Mouse (Mus musculus) CH12.LX (cell line): Measurements from ENCODE around the gene Pcdh10. TPM values are rescaled to one million over a fixed set of nuclear protein-coding genes. Genes with fewer than 3 reads are reported as not detected.

Source experiments
- DNase-seq: peaks from one replicate; pipeline ENCODE4 v3.0.0-alpha.2; 2013; ENCODE audit errors: extremely low read depth
- H3K27ac ChIP-seq: 2 replicates; pipeline ENCODE4 v1.5.1; 2012; ENCODE audit warnings: low read depth, mild to moderate bottlenecking, control low read depth, moderate library complexity; ENCODE audit not compliant: insufficient read depth
- H3K27me3 ChIP-seq: replicated peaks from 2 replicates; pipeline ENCODE3; 2012; ENCODE audit warnings: inconsistent platforms
- H3K36me3 ChIP-seq, 2 experiments: replicated peaks in 1 of 2; 2 replicates each; pipeline versions ENCODE3 to v1.6.1; 2012; ENCODE audit warnings: inconsistent platforms in 1 of 2, low read length in 1 of 2, mild to moderate bottlenecking in 1 of 2, mixed read lengths in 1 of 2, moderate library complexity in 1 of 2; ENCODE audit not compliant: control insufficient read depth in 1 of 2, insufficient read depth in 1 of 2
- H3K4me1 ChIP-seq, 2 experiments: 2 replicates each; pipeline ENCODE4 v1.6.1; 2012; ENCODE audit warnings: inconsistent platforms in 1 of 2, moderate library complexity in 1 of 2; ENCODE audit not compliant: insufficient read depth in 2 of 2, control insufficient read depth in 1 of 2
- H3K4me2 ChIP-seq: 2 replicates; pipeline ENCODE4 v1.6.1; 2012; ENCODE audit warnings: low read depth, mild to moderate bottlenecking, control low read depth; ENCODE audit not compliant: poor library complexity, insufficient read depth, severe bottlenecking
- H3K4me3 ChIP-seq, 3 experiments: fragments of 150-350 bp in 1 of 3; sonication (generic) in 1 of 3; replicated peaks in 1 of 3; 2 replicates each; pipeline versions ENCODE3 to v1.5.1; 2011 to 2012; ENCODE audit warnings: low read depth in 2 of 3, low read length in 2 of 3, mild to moderate bottlenecking in 2 of 3, moderate library complexity in 2 of 3, control low read depth in 1 of 3, improper control_type of control experiment in 1 of 3, inconsistent platforms in 1 of 3, mixed read lengths in 1 of 3; ENCODE audit not compliant: poor library complexity in 1 of 3
- H3K79me2 ChIP-seq: replicated peaks from 2 replicates; pipeline ENCODE4 v1.6.1; 2012; ENCODE audit warnings: mild to moderate bottlenecking, moderate library complexity; ENCODE audit not compliant: control insufficient read depth, poor library complexity, insufficient read depth, severe bottlenecking; ENCODE audit errors: extremely low read depth
- H3K9ac ChIP-seq: 2 replicates; pipeline ENCODE4 v1.6.1; 2012; ENCODE audit warnings: low read depth, mild to moderate bottlenecking, control low read depth, moderate library complexity; ENCODE audit not compliant: insufficient read depth
- H3K9me3 ChIP-seq: replicated peaks from 2 replicates; pipeline ENCODE3; 2012; ENCODE audit warnings: low read length, inconsistent platforms, mixed read lengths
- CHD2 ChIP-seq: IDR thresholded peaks from 2 replicates; pipeline ENCODE4 v1.6.1; 2011; ENCODE audit warnings: low read length, improper control_type of control experiment
- E2F4 ChIP-seq: IDR thresholded peaks from 2 replicates; pipeline ENCODE4 v1.6.1; 2011; ENCODE audit warnings: low read depth, low read length, improper control_type of control experiment; ENCODE audit not compliant: insufficient replicate concordance
- EP300 ChIP-seq: IDR thresholded peaks from 2 replicates; pipeline ENCODE4 v1.6.1; 2011; ENCODE audit warnings: low read length, improper control_type of control experiment
- GABPA ChIP-seq: IDR thresholded peaks from 2 replicates; pipeline ENCODE4 v1.6.1; 2012; ENCODE audit warnings: low read depth, low read length, improper control_type of control experiment, inconsistent platforms; ENCODE audit not compliant: insufficient replicate concordance
- IRF4 ChIP-seq: IDR thresholded peaks from 2 replicates; pipeline ENCODE4 v1.6.1; 2014; ENCODE audit warnings: low read depth, mild to moderate bottlenecking, inconsistent platforms, low read length, improper control_type of control experiment
- JUND ChIP-seq: conservative IDR thresholded peaks from 2 replicates; pipeline ENCODE4 v1.6.1; 2011; ENCODE audit warnings: low read depth, low read length, improper control_type of control experiment
- MAX ChIP-seq: IDR thresholded peaks from 2 replicates; pipeline ENCODE4 v1.6.1; 2011; ENCODE audit warnings: low read length, improper control_type of control experiment
- MXI1 ChIP-seq: IDR thresholded peaks from 2 replicates; pipeline ENCODE4 v1.6.1; 2011; ENCODE audit warnings: mild to moderate bottlenecking, low read depth, low read length, improper control_type of control experiment
- POLR2AphosphoS2 ChIP-seq: IDR thresholded peaks from 2 replicates; pipeline ENCODE4 v1.6.1; 2011; ENCODE audit warnings: low read depth, low read length, improper control_type of control experiment
- SIN3A ChIP-seq: IDR thresholded peaks from 2 replicates; pipeline ENCODE4 v1.6.1; 2012; ENCODE audit warnings: low read length, improper control_type of control experiment, inconsistent platforms
- TBP ChIP-seq: conservative IDR thresholded peaks from 2 replicates; pipeline ENCODE4 v1.6.1; 2011; ENCODE audit warnings: low read depth, low read length, improper control_type of control experiment
- USF1 ChIP-seq: IDR thresholded peaks from 2 replicates; pipeline ENCODE4 v1.6.1; 2014; ENCODE audit warnings: low read depth, mild to moderate bottlenecking, inconsistent platforms, low read length, improper control_type of control experiment
- USF2 ChIP-seq: conservative IDR thresholded peaks from 2 replicates; pipeline ENCODE4 v1.6.1; 2011; ENCODE audit warnings: low read depth, low read length, improper control_type of control experiment
- ZMIZ1 ChIP-seq: IDR thresholded peaks from 2 replicates; pipeline ENCODE4 v1.6.1; 2012; ENCODE audit warnings: low read depth, mild to moderate bottlenecking, inconsistent platforms, low read length, improper control_type of control experiment
- dilution Hi-C: fragments of 300-500 bp; cut with MboI; formaldehyde crosslinking; loops from 2 replicates; pipeline ENCODE4 v1.14.3; 2020; ENCODE audit warnings: low sequenced_read_pairs; ENCODE audit not compliant: extremely low pct_unique_long_range_greater_than_20kb, extremely low pct_ligation_motif_present
- in situ Hi-C: fragments of 300-500 bp; cut with MboI; formaldehyde crosslinking; loops from 3 replicates; pipeline ENCODE4 v1.14.3; 2019; ENCODE audit warnings: low sequenced_read_pairs, low pct_ligation_motif_present, low pct_unique_long_range_greater_than_20kb, mixed read lengths
- polyA plus RNA-seq: library from polyadenylated mRNA; unstranded; fragments of >175 nt; gene quantifications from 2 replicates; pipeline ENCODE4 v1.2.1, GENCODE M21; 2012; ENCODE audit warnings: low read depth; ENCODE audit not compliant: insufficient read length
- total RNA-seq, 2 experiments: library from RNA; depleted of rRNA; stranded (reverse); fragments of 300-350 nt in 1 of 2; fragments of >200 nt in 1 of 2; gene quantifications; 2 replicates each; pipeline ENCODE4 v1.2.3; 2012 to 2014

Gene Pcdh10
- total and polyA plus RNA-seq, 3 experiments = not detected

GRCm38 (mm10) chr3:45383831-45384230, 5.6 kb downstream of the Pcdh10 start:
- Histone ChIP-seq H3K27me3 (no peaks in the 10 kb centered on the region), H3K27ac (no peak overlapping the region), H3K79me2 (no peaks in the 10 kb centered on the region), H3K9ac (no peak overlapping the region), H3K4me1 (no peaks in the 10 kb centered on the region), H3K4me3 (no peak overlapping the region), H3K36me3 (no peaks in the 10 kb centered on the region), H3K4me2 (no peak overlapping the region), H3K9me3 (peaks cover 39% of the 10 kb centered on the region)
- in situ Hi-C loops (no loop called here), dilution Hi-C loops (no loop called here)
- no peak for TF ChIP-seq MXI1
- TF ChIP-seq JUND = no peak
- no peak for TF ChIP-seq USF2
- no peak for TF ChIP-seq SIN3A
- TF ChIP-seq IRF4 = no peak
- no peak for DNase-seq

- no peaks in the 10 kb centered on the region for H3K79me2 ChIP-seq
- H3K4me2 ChIP-seq = no peak overlapping the region
- no peaks in the 10 kb centered on the region for H3K4me1 ChIP-seq
- TF ChIP-seq JUND (no peak), GABPA (no peak), USF1 (no peak), SIN3A (no peak), TBP (no peak), ZMIZ1 (no peak), MAX (no peak), POLR2AphosphoS2 (no peak), EP300 (no peak)
- no peak overlapping the region for H3K9ac ChIP-seq
- no peak overlapping the region for H3K4me3 ChIP-seq
- dilution Hi-C loops = no loop called here
- peaks cover 32% of the 10 kb centered on the region for H3K9me3 ChIP-seq
- DNase-seq = no peak
- H3K36me3 ChIP-seq = no peaks in the 10 kb centered on the region
- in situ Hi-C loops = no loop called here
- no peak overlapping the region for H3K27ac ChIP-seq
- no peaks in the 10 kb centered on the region for H3K27me3 ChIP-seq
Measured at GRCm38 (mm10) chr3:45385028-45385427, 6.8 kb downstream of the Pcdh10 start.

- Histone ChIP-seq H3K79me2 (no peaks in the 10 kb centered on the region), H3K4me1 (no peaks in the 10 kb centered on the region), H3K4me2 (no peak overlapping the region), H3K36me3 (no peaks in the 10 kb centered on the region), H3K9ac (no peak overlapping the region), H3K9me3 (peaks cover 28% of the 10 kb centered on the region), H3K4me3 (no peak overlapping the region), H3K27ac (no peak overlapping the region), H3K27me3 (no peaks in the 10 kb centered on the region)
- no peak for DNase-seq
- in situ Hi-C loops (no loop called here), dilution Hi-C loops (no loop called here)
- TF ChIP-seq TBP = no peak
- TF ChIP-seq E2F4 = no peak
- no peak for TF ChIP-seq CHD2
Measured at GRCm38 (mm10) chr3:45385451-45385850, 7.3 kb downstream of the Pcdh10 start.
